Mouse (Mus musculus) MEL (cell line): ENCODE results near the gene Adamts2.

Source experiments
- CTCF ChIP-seq, 3 experiments: IDR thresholded peaks in 2 of 3; conservative IDR thresholded peaks in 1 of 3; 2 replicates each; pipeline ENCODE4 v1.5.1; 2011 to 2012; ENCODE audit warnings: low read length in 3 of 3, low read depth in 2 of 3, mild to moderate bottlenecking in 2 of 3, improper control_type of control experiment in 1 of 3, inconsistent platforms in 1 of 3, mixed read lengths in 1 of 3, moderate library complexity in 1 of 3; ENCODE audit not compliant: control insufficient read depth in 1 of 3, insufficient read depth in 1 of 3, poor library complexity in 1 of 3, severe bottlenecking in 1 of 3
- ELF1 ChIP-seq: IDR thresholded peaks from 2 replicates; pipeline ENCODE4 v1.6.1; 2014; ENCODE audit warnings: low read depth, mild to moderate bottlenecking, inconsistent platforms, low read length, improper control_type of control experiment, moderate library complexity
- EP300 ChIP-seq, 2 experiments: IDR thresholded peaks; 2 replicates each; pipeline ENCODE4 v1.6.1; 2011; ENCODE audit warnings: improper control_type of control experiment in 2 of 2, low read length in 2 of 2, low read depth in 1 of 2, mild to moderate bottlenecking in 1 of 2
- HCFC1 ChIP-seq: IDR thresholded peaks from 2 replicates; pipeline ENCODE4 v1.6.1; 2012; ENCODE audit warnings: low read depth, mild to moderate bottlenecking, inconsistent platforms, low read length, improper control_type of control experiment, moderate library complexity
- KAT2A ChIP-seq: conservative IDR thresholded peaks from 2 replicates; pipeline ENCODE4 v1.6.1; 2012; ENCODE audit warnings: low read depth, low read length, improper control_type of control experiment, inconsistent platforms
- MYC ChIP-seq: IDR thresholded peaks from 2 replicates; pipeline ENCODE4 v1.6.1; 2011; ENCODE audit warnings: low read depth, mild to moderate bottlenecking, low read length, improper control_type of control experiment, moderate library complexity
- NRF1 ChIP-seq: IDR thresholded peaks from 2 replicates; pipeline ENCODE4 v1.6.1; 2014; ENCODE audit warnings: low read depth, mild to moderate bottlenecking, inconsistent platforms, low read length, improper control_type of control experiment, moderate library complexity; ENCODE audit not compliant: poor library complexity, insufficient read depth, severe bottlenecking
- POLR2A ChIP-seq, 2 experiments: IDR thresholded peaks; 2 replicates each; pipeline ENCODE4 v1.6.1; 2011 to 2012; ENCODE audit warnings: low read length in 2 of 2, mild to moderate bottlenecking in 2 of 2, control low read depth in 1 of 2, improper control_type of control experiment in 1 of 2, low read depth in 1 of 2, moderate library complexity in 1 of 2; ENCODE audit not compliant: control insufficient read depth in 1 of 2, insufficient read depth in 1 of 2, poor library complexity in 1 of 2
- ZKSCAN1 ChIP-seq: IDR thresholded peaks from 2 replicates; pipeline ENCODE4 v1.6.1; 2012; ENCODE audit warnings: low read depth, mild to moderate bottlenecking, inconsistent platforms, low read length, improper control_type of control experiment, moderate library complexity

- no peak for TF ChIP-seq KAT2A
- TF ChIP-seq HCFC1 = no peak
- TF ChIP-seq POLR2A (IDR thresholded peaks at IDR 0.05; ENCODE audit: control insufficient read depth in 1 of 2, insufficient read depth in 1 of 2, low read depth in 1 of 2, low read length in 2 of 2, poor library complexity in 1 of 2) = no peak
- no peak for TF ChIP-seq ZKSCAN1
- no peak for TF ChIP-seq CTCF (IDR thresholded peaks at IDR 0.05 in 2 of 3, conservative IDR thresholded peaks at IDR 0.05 in 1 of 3; ENCODE audit: control insufficient read depth in 1 of 3, insufficient read depth in 1 of 3, low read depth in 2 of 3, low read length in 3 of 3, poor library complexity in 1 of 3, severe bottlenecking in 1 of 3)
- TF ChIP-seq NRF1 = no peak
- TF ChIP-seq MYC = no peak
- TF ChIP-seq EP300 (IDR thresholded peaks at IDR 0.05; ENCODE audit: low read depth in 1 of 2, low read length in 2 of 2) = no peak
- TF ChIP-seq ELF1 = no peak
Measured at GRCm38 (mm10) chr11:50664826-50665225, 62.9 kb downstream of the Adamts2 start.
